Mouse (Mus musculus): ENCODE results near the gene Map3k12. TPM values are rescaled to one million over a fixed set of nuclear protein-coding genes. Genes with fewer than 3 reads are reported as not detected.
A peak's percentile ranks its signal among the peaks of the same experiment; 100 is the strongest.

Map3k12 gene
- polyA plus RNA-seq, 1 experiment from 2014 or later = 55.7 TPM

GRCm38 (mm10) chr15:102515791-102516190 is 1.1 kb downstream of the Map3k12 start:
- no peaks in the 10 kb centered on the region for H3K9me3 ChIP-seq (ENCODE audit: control insufficient read depth, low read length)
- no peak for ATAC-seq
- peaks cover 51% of the 10 kb centered on the region for H3K4me1 ChIP-seq (ENCODE audit: control insufficient read depth, insufficient read depth, low read depth, low read length)
- 49% methylated on average over 4 of the region's 4 CpGs for WGBS
- H3K4me2 ChIP-seq (ENCODE audit: low read length) = peak overlapping the region; percentile 94
- peak overlapping the region; percentile 100 for H3K27ac ChIP-seq (ENCODE audit: low read depth, low read length)
- peak overlapping the region; percentile 75 for H3K4me3 ChIP-seq (ENCODE audit: low read length)
- H3K9ac ChIP-seq (ENCODE audit: low read depth, low read length) = peak overlapping the region; percentile 88
- H3K36me3 ChIP-seq (ENCODE audit: control insufficient read depth, insufficient read depth, low read length) = 0 out of 2 replicates have a peak, but pooled peaks cover 2% of the 10 kb centered on the region
- H3K27me3 ChIP-seq (replicated peaks; ENCODE audit: control insufficient read depth, insufficient read depth, low read length) = no peaks in the 10 kb centered on the region

- H3K9ac ChIP-seq (ENCODE audit: low read depth, low read length) = 0 out of 2 replicates have a peak overlapping the region, but pooled peaks have one; percentile 33
- no peak overlapping the region for H3K27ac ChIP-seq (ENCODE audit: low read depth, low read length)
- no peak for ATAC-seq
Measured at GRCm38 (mm10) chr15:102515261-102515660, 1.6 kb downstream of the Map3k12 start.

DNA sequence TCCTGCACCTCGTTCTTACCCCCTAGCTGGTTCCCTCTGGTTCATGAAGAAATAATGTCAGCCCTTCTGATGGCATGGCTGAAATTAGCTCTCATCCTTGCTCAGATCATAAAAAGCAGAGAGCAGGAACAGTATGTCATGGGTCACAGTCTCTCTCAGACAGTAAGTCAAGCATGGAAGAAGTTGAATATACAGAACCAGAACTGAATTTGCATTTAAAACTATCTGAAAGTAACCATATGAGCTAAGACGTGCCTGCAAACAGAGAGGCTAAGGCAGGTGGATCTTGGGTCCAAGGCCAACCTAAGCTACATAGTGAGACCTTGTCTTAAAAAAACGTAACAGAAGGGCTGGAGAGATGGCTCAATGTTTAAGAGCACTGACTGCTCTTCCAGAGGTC is 3.9 kb downstream of the Map3k12 start:
- H3K4me3 ChIP-seq (ENCODE audit: low read length) = no peak overlapping the region
- H3K27ac ChIP-seq (ENCODE audit: low read depth, low read length) = no peak overlapping the region
- H3K9ac ChIP-seq (ENCODE audit: low read depth, low read length) = no peak overlapping the region
- H3K4me2 ChIP-seq (ENCODE audit: low read length) = no peak overlapping the region
- peaks cover 56% of the 10 kb centered on the region for H3K4me1 ChIP-seq (ENCODE audit: control insufficient read depth, insufficient read depth, low read depth, low read length)
- no peak for ATAC-seq
- H3K9me3 ChIP-seq (ENCODE audit: control insufficient read depth, low read length) = no peaks in the 10 kb centered on the region
- no peaks in the 10 kb centered on the region for H3K36me3 ChIP-seq (ENCODE audit: control insufficient read depth, insufficient read depth, low read length)
- 85% methylated on average over 3 of the region's 3 CpGs for WGBS
- H3K27me3 ChIP-seq (replicated peaks; ENCODE audit: control insufficient read depth, insufficient read depth, low read length) = no peaks in the 10 kb centered on the region

More at GRCm38 (mm10) chr15:102515261-102515660, 1.6 kb downstream of the Map3k12 start:
- H3K36me3 ChIP-seq (ENCODE audit: control insufficient read depth, insufficient read depth, low read length) = no peaks in the 10 kb centered on the region
- peaks cover 52% of the 10 kb centered on the region for H3K4me1 ChIP-seq (ENCODE audit: control insufficient read depth, insufficient read depth, low read depth, low read length)
- H3K4me2 ChIP-seq (ENCODE audit: low read length) = peak overlapping the region; percentile 94
- no peaks in the 10 kb centered on the region for H3K27me3 ChIP-seq (replicated peaks; ENCODE audit: control insufficient read depth, insufficient read depth, low read length)
- H3K9me3 ChIP-seq (ENCODE audit: control insufficient read depth, low read length) = no peaks in the 10 kb centered on the region
- 85% methylated on average over 2 of the region's 2 CpGs for WGBS
- peak overlapping the region; percentile 75 for H3K4me3 ChIP-seq (ENCODE audit: low read length)

DNA sequence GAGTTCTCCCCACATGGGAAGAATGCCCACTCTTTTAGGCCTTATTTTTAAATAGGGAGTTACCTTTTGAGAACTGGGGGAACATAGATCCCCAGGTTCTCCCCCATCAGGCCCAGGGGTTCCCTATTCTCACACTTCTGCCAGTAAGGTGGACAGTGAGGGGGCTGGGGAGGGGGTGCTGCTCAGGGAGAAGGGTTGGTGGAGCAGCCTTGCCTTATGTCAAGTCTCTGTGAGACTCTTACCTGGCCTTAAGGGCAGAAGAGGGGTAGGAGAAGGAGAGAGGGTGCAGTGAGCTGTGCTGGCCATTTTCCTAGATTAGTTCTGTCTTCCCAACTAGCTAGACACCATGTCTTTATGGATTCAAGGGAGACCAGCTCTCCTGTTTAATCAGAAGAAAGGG is 4.4 kb downstream of the Map3k12 start:
- H3K36me3 ChIP-seq (ENCODE audit: control insufficient read depth, insufficient read depth, low read length) = no peaks in the 10 kb centered on the region
- H3K27ac ChIP-seq (ENCODE audit: low read depth, low read length) = peak overlapping the region; percentile 25; the same call in 1 of the 2 replicates
- H3K4me1 ChIP-seq (ENCODE audit: control insufficient read depth, insufficient read depth, low read depth, low read length) = peaks cover 56% of the 10 kb centered on the region
- no peak overlapping the region for H3K4me3 ChIP-seq (ENCODE audit: low read length)
- H3K27me3 ChIP-seq (replicated peaks; ENCODE audit: control insufficient read depth, insufficient read depth, low read length) = no peaks in the 10 kb centered on the region
- H3K4me2 ChIP-seq (ENCODE audit: low read length) = no peak overlapping the region
- no peak for ATAC-seq
- no peaks in the 10 kb centered on the region for H3K9me3 ChIP-seq (ENCODE audit: control insufficient read depth, low read length)
- peak overlapping the region; percentile 35; the same call in 1 of the 2 replicates for H3K9ac ChIP-seq (ENCODE audit: low read depth, low read length)

DNA sequence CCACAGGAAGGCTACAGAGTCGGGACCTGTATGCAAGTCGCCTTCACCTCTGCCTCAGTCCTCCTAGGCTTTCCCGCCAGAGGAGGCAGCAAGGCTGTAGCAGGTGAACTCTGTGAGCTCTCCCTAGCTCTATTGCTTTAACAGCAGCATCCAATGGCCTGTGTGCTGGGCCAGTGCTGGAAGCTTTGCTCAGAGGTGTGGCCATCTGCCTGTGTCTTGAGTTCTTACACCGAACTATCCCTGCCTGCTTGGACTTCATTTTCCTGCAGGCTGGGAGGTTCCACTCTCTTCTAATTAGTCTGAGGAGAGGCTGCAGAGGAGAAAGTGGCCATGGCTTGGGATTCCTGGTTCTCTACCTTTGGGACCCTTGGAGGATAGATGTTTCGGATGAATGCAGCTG is 4.9 kb downstream of the Map3k12 start:
- no peaks in the 10 kb centered on the region for H3K9me3 ChIP-seq (ENCODE audit: control insufficient read depth, low read length)

DNA sequence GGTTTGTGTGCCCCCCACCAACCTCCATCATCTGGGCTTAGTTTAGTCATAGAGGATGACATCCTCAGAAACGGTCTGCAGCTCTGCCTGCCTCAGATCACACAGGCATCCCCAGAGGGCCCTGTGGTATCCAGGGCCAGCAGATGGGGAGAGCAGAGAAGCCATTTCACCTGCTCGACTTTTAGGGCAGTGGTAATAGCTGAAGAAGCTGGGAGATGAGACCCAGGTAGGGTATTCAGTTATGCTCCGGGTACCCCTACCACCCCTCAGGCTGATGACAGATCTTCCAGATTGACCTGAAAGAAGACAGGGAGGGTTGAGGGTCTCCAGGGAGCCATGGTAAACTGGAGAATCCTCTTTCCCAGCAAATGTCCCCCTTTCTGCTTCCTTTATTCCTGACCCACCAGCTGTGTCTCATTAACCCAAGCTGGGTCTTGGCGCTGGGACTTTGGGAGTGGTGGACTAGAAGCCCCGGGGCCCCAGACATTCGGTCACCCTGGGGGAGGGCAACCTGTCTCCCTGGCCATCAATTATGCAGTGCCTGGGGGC is 5.5 kb downstream of the Map3k12 start:
- no peaks in the 10 kb centered on the region for H3K27me3 ChIP-seq (replicated peaks; ENCODE audit: control insufficient read depth, insufficient read depth, low read length)
- H3K4me3 ChIP-seq (ENCODE audit: low read length) = peak overlapping the region; percentile 69; the same call in 1 of the 2 replicates
- H3K9me3 ChIP-seq (ENCODE audit: control insufficient read depth, low read length) = no peaks in the 10 kb centered on the region
- no peak for ATAC-seq
- peak overlapping the region; percentile 94 for H3K27ac ChIP-seq (ENCODE audit: low read depth, low read length)
- H3K36me3 ChIP-seq (ENCODE audit: control insufficient read depth, insufficient read depth, low read length) = no peaks in the 10 kb centered on the region
- 2% methylated on average over 6 of the region's 6 CpGs for WGBS
- H3K4me2 ChIP-seq (ENCODE audit: low read length) = peak overlapping the region; percentile 87
- peak overlapping the region; percentile 39 for H3K9ac ChIP-seq (ENCODE audit: low read depth, low read length)
- peaks cover 56% of the 10 kb centered on the region for H3K4me1 ChIP-seq (ENCODE audit: control insufficient read depth, insufficient read depth, low read depth, low read length)

More for the DNA sequence above, 4.9 kb downstream of the Map3k12 start:
- Histone ChIP-seq H3K4me2 (ENCODE audit: low read length) (peak overlapping the region; percentile 87), H3K4me1 (ENCODE audit: control insufficient read depth, insufficient read depth, low read depth, low read length) (peaks cover 56% of the 10 kb centered on the region), H3K27me3 (replicated peaks; ENCODE audit: control insufficient read depth, insufficient read depth, low read length) (no peaks in the 10 kb centered on the region), H3K36me3 (ENCODE audit: control insufficient read depth, insufficient read depth, low read length) (no peaks in the 10 kb centered on the region), H3K9ac (ENCODE audit: low read depth, low read length) (peak overlapping the region; percentile 39), H3K4me3 (ENCODE audit: low read length) (no peak overlapping the region), H3K27ac (ENCODE audit: low read depth, low read length) (peak overlapping the region; percentile 94)
- no peak for ATAC-seq
- WGBS = 18% methylated on average over 5 of the region's 5 CpGs

DNA sequence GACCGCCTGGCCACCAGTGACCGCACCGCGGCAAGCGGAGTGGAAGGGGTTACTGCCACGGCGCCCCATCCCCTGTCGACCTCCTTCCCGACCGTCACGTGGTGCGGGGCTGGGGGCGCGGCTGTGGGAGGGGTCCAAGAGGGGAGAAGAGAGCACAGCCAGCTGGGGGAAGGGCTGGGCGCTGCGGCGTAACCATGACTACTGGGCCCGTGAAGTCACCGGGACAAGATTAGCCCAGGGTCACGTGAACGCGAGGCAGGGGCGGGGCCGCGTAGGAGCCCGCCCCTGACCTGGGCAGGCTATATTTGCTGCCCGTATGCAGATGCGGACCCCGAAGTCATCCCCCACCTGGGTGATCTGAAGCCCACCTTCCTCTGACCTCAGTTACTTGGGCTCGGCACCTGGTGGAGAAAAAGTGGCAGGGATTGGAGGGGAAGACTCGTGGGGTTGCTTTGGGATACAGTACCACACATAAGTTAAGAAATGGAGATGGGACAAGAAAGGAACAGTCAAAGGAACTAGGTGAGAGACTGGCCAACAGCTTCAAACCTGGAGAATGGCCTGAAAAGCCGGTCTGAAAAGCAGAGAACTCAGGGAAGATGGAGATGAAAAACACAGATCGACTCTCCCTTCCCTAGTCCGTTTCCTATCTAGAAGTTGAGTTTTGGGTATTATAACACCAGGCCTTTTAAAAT is 6.1 kb downstream of the Map3k12 start:
- H3K4me1 ChIP-seq (ENCODE audit: control insufficient read depth, insufficient read depth, low read depth, low read length) = peaks cover 53% of the 10 kb centered on the region
- H3K36me3 ChIP-seq (ENCODE audit: control insufficient read depth, insufficient read depth, low read length) = no peaks in the 10 kb centered on the region
- peak overlapping the region; percentile 82 for H3K9ac ChIP-seq (ENCODE audit: low read depth, low read length)
- peak overlapping the region; percentile 69 for H3K4me3 ChIP-seq (ENCODE audit: low read length)
- WGBS = 2% methylated on average over 33 of the region's 34 CpGs
- H3K27ac ChIP-seq (ENCODE audit: low read depth, low read length) = peak overlapping the region; percentile 94
- no peaks in the 10 kb centered on the region for H3K27me3 ChIP-seq (replicated peaks; ENCODE audit: control insufficient read depth, insufficient read depth, low read length)
- no peaks in the 10 kb centered on the region for H3K9me3 ChIP-seq (ENCODE audit: control insufficient read depth, low read length)
- H3K4me2 ChIP-seq (ENCODE audit: low read length) = peak overlapping the region; percentile 87
- peak; percentile 94 for ATAC-seq

DNA sequence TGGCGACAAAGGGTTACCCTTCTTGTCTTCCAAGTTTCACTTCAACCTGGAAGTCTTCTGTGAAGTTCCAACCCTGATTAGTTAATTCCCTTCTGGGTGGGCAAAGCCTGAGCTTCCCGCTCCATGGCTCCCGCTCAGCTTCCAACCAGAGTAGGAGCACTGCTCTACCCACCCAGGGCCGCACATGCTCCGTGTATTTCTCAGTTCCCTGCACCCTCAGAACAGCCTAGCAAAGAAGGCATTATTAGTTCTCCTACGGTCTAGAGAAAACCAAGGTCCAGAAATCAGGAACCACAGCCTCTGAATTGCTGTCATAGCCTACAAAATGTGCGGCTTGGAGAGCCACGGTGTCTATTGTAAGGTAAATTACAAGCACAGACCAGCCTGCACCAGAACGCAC is 6.8 kb downstream of the Map3k12 start:
- Histone ChIP-seq H3K4me2 (ENCODE audit: low read length) (peak overlapping the region; percentile 87), H3K27ac (ENCODE audit: low read depth, low read length) (peak overlapping the region; percentile 94), H3K27me3 (replicated peaks; ENCODE audit: control insufficient read depth, insufficient read depth, low read length) (no peaks in the 10 kb centered on the region), H3K9me3 (ENCODE audit: control insufficient read depth, low read length) (no peaks in the 10 kb centered on the region), H3K9ac (ENCODE audit: low read depth, low read length) (peak overlapping the region; percentile 82), H3K36me3 (ENCODE audit: control insufficient read depth, insufficient read depth, low read length) (0 out of 2 replicates have a peak, but pooled peaks cover under 1% of the 10 kb centered on the region), H3K4me3 (ENCODE audit: low read length) (peak overlapping the region; percentile 69), H3K4me1 (ENCODE audit: control insufficient read depth, insufficient read depth, low read depth, low read length) (peaks cover 47% of the 10 kb centered on the region)
- WGBS = 6% methylated on average over 9 of the region's 9 CpGs
- ATAC-seq = peak; percentile 67

DNA sequence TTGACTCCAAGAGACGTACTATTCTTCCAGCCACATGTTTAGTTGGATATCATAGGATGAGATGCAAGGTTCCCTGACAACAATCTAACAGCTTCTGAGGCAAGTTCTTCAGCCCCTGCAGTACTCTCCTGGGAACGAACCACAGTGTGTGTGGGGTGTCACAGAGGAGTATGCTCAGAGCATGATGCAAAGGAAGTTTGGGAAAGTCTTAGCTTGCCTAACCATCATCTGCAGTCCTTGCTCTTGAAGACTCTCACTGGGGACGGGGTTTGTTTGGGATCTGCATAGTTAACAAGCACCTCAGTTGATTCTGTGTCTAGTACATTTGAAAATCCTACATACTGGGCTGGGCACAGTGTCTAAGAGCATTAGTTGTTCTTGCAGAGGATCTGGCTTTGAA is 8.5 kb downstream of the Map3k12 start:
- Histone ChIP-seq H3K9me3 (ENCODE audit: control insufficient read depth, low read length) (no peaks in the 10 kb centered on the region), H3K27ac (ENCODE audit: low read depth, low read length) (no peak overlapping the region), H3K4me2 (ENCODE audit: low read length) (no peak overlapping the region), H3K27me3 (replicated peaks; ENCODE audit: control insufficient read depth, insufficient read depth, low read length) (no peaks in the 10 kb centered on the region), H3K36me3 (ENCODE audit: control insufficient read depth, insufficient read depth, low read length) (peaks cover 16% of the 10 kb centered on the region), H3K4me3 (ENCODE audit: low read length) (no peak overlapping the region), H3K9ac (ENCODE audit: low read depth, low read length) (no peak overlapping the region), H3K4me1 (ENCODE audit: control insufficient read depth, insufficient read depth, low read depth, low read length) (peaks cover 36% of the 10 kb centered on the region)
- WGBS = 82% methylated on average over 3 of the region's 3 CpGs
- ATAC-seq = no peak

All from hindbrain, embryonic 16.5 days (tissue).